In genomic region chr5:106824716-106825115, GRCm38 (mm10) we compare ENCODE assay signal across 10 mouse cellular contexts.
DNase-seq lines count a peak whose midpoint lies in the region; ATAC-seq and TF ChIP-seq lines count a peak whose summit lies in the region.
"Had no signal": no experiment of that assay in that cellular context is flagged by ENCODE, and none has a peak within 500 bp of the region (broad histone marks: within the 10 kb centered on the region; RNA-seq: fewer than 3 reads in every experiment).

No protein-coding gene starts in this region.

- peak overlapping the region; percentile 21; the same call in 1 of the 2 replicates for H3K4me3 ChIP-seq in intestine, embryonic 14.5 days (ENCODE audit: low read depth, low read length)
- no peak overlapping the region for H3K4me3 ChIP-seq in intestine, postnatal 0 days (ENCODE audit: low read depth, low read length)
- no peak overlapping the region for H3K4me3 ChIP-seq in forebrain, embryonic 12.5 days (replicated peaks)
- no peak overlapping the region for H3K4me3 ChIP-seq in limb, embryonic 14.5 days (replicated peaks; ENCODE audit: low read length)

- TF ChIP-seq POLR2A in brain, embryonic 14.5 days (IDR thresholded peaks at IDR 0.05; ENCODE audit: borderline replicate concordance, extremely low read depth, insufficient read depth, insufficient read length, poor library complexity, severe bottlenecking): no peak
- TF ChIP-seq POLR2A in limb, embryonic 14.5 days (IDR thresholded peaks at IDR 0.05; ENCODE audit: borderline replicate concordance, extremely low read depth, insufficient read depth, insufficient read length): no peak

- no peak for DNase-seq in intestine, embryonic 14.5 days (ENCODE audit: low spot score)
- peak; percentile 53 for DNase-seq in brain, embryonic 14.5 days (ENCODE audit: low read depth)
- DNase-seq in limb, embryonic 14.5 days (ENCODE audit: low spot score): no peak
- DNase-seq in cerebellum, adult 11-12 months: no peak
- no peak for DNase-seq in Muller cell, postnatal 12 days (ENCODE audit: inconsistent ontology term)
- no peak for DNase-seq in cerebellum, postnatal 14 days

- H3K4me2 ChIP-seq in intestine, embryonic 14.5 days (ENCODE audit: low read length): peak overlapping the region; percentile 60
- H3K4me2 ChIP-seq in intestine, postnatal 0 days (replicated peaks; ENCODE audit: low read depth): no peak overlapping the region; the same call in 1 of the 2 replicates
- H3K4me2 ChIP-seq in forebrain, embryonic 12.5 days: peak overlapping the region; percentile 68; the same call in 1 of the 2 replicates
- peak overlapping the region; percentile 51; the same call in 1 of the 2 replicates for H3K4me2 ChIP-seq in limb, embryonic 14.5 days (replicated peaks; ENCODE audit: low read depth, low read length, severe bottlenecking)

- H3K27me3 ChIP-seq in intestine, embryonic 14.5 days (replicated peaks; ENCODE audit: control insufficient read depth, insufficient read depth, low read length): no peaks in the 10 kb centered on the region
- H3K27me3 ChIP-seq in intestine, postnatal 0 days (replicated peaks; ENCODE audit: control insufficient read depth, insufficient read depth, low read length): peaks cover 10% of the 10 kb centered on the region; the same call in 1 of the 2 replicates
- H3K27me3 ChIP-seq in forebrain, embryonic 12.5 days: peaks cover 14% of the 10 kb centered on the region
- H3K27me3 ChIP-seq in limb, embryonic 14.5 days (ENCODE audit: control insufficient read depth, insufficient read depth, low read length): no peaks in the 10 kb centered on the region

- no peaks in the 10 kb centered on the region for H3K9me3 ChIP-seq in intestine, embryonic 14.5 days (ENCODE audit: control insufficient read depth, low read length)
- H3K9me3 ChIP-seq in intestine, postnatal 0 days (ENCODE audit: control insufficient read depth): no peaks in the 10 kb centered on the region
- no peaks in the 10 kb centered on the region for H3K9me3 ChIP-seq in forebrain, embryonic 12.5 days
- H3K9me3 ChIP-seq in limb, embryonic 14.5 days (ENCODE audit: control insufficient read depth, low read length): no peaks in the 10 kb centered on the region
- H3K9me3 ChIP-seq: limb, embryonic 13.5 days had no signal

- no peak for TF ChIP-seq CTCF in intestine, postnatal 0 days (IDR thresholded peaks at IDR 0.05; ENCODE audit: low read depth)
- no peak for TF ChIP-seq CTCF in brain, embryonic 14.5 days (IDR thresholded peaks at IDR 0.05; ENCODE audit: borderline replicate concordance, extremely low read depth, insufficient read depth, insufficient read length)

- WGBS in intestine, embryonic 14.5 days: 91% methylated on average over 5 of the region's 5 CpGs
- WGBS in intestine, postnatal 0 days: 87% methylated on average over 5 of the region's 5 CpGs
- 79% methylated on average over 5 of the region's 5 CpGs for WGBS in forebrain, embryonic 12.5 days
- WGBS in limb, embryonic 14.5 days: 81% methylated on average over 5 of the region's 5 CpGs

- no peaks in the 10 kb centered on the region for H3K4me1 ChIP-seq in intestine, embryonic 14.5 days (replicated peaks; ENCODE audit: control insufficient read depth, insufficient read depth, low read length)
- no peaks in the 10 kb centered on the region for H3K4me1 ChIP-seq in intestine, postnatal 0 days (replicated peaks; ENCODE audit: control insufficient read depth, insufficient read depth, low read length)
- peaks cover 11% of the 10 kb centered on the region for H3K4me1 ChIP-seq in forebrain, embryonic 12.5 days
- H3K4me1 ChIP-seq in limb, embryonic 14.5 days (ENCODE audit: control insufficient read depth, insufficient read depth, low read length): no peaks in the 10 kb centered on the region
- H3K4me1 ChIP-seq: limb, embryonic 13.5 days had no signal

- no peak overlapping the region for H3K9ac ChIP-seq in intestine, embryonic 14.5 days (ENCODE audit: low read length)
- H3K9ac ChIP-seq in intestine, postnatal 0 days (ENCODE audit: low read depth, low read length): no peak overlapping the region
- no peak overlapping the region for H3K9ac ChIP-seq in forebrain, embryonic 12.5 days
- H3K9ac ChIP-seq in limb, embryonic 14.5 days (ENCODE audit: low read depth, low read length, severe bottlenecking): no peak overlapping the region

- H3K27ac ChIP-seq in intestine, embryonic 14.5 days (ENCODE audit: low read depth): no peak overlapping the region
- no peak overlapping the region for H3K27ac ChIP-seq in intestine, postnatal 0 days (ENCODE audit: low read depth, low read length)
- H3K27ac ChIP-seq in forebrain, embryonic 12.5 days: no peak overlapping the region
- no peak overlapping the region for H3K27ac ChIP-seq in limb, embryonic 14.5 days (replicated peaks; ENCODE audit: low read depth, low read length)
- H3K27ac ChIP-seq: limb, embryonic 13.5 days; macrophage had no signal

- no peaks in the 10 kb centered on the region for H3K36me3 ChIP-seq in intestine, embryonic 14.5 days (ENCODE audit: control insufficient read depth, insufficient read depth, low read length)
- H3K36me3 ChIP-seq in intestine, postnatal 0 days (ENCODE audit: control insufficient read depth, insufficient read depth): no peaks in the 10 kb centered on the region
- H3K36me3 ChIP-seq in forebrain, embryonic 12.5 days (replicated peaks): no peaks in the 10 kb centered on the region
- H3K36me3 ChIP-seq in limb, embryonic 14.5 days (ENCODE audit: control insufficient read depth, insufficient read depth, low read length): no peaks in the 10 kb centered on the region
- H3K36me3 ChIP-seq: limb, embryonic 13.5 days had no signal

- no peak for ATAC-seq in intestine, embryonic 14.5 days (replicated peaks; ENCODE audit: low FRiP score, low TSS enrichment, low read depth)
- ATAC-seq in intestine, postnatal 0 days: no peak
- ATAC-seq in forebrain, embryonic 12.5 days (ENCODE audit: low FRiP score): peak; percentile 28; the same call in 1 of the 2 replicates
- no peak for ATAC-seq in limb, embryonic 14.5 days (ENCODE audit: low FRiP score, low read depth)
